Mouse (Mus musculus) mesoderm, embryonic 11.5 days (tissue): ENCODE measurements around the gene Pde1a.

ENCODE experiments used
- DNase-seq: peaks from one replicate; pipeline ENCODE4 v3.0.0-alpha.2; 2012; ENCODE audit warnings: low read depth, low spot score

Gene Pde1a

GRCm38 (mm10) chr2:80046751-80047513 lies 82.3 kb downstream of the Pde1a start:
- no peak for DNase-seq

- DNase-seq: peak; percentile 7
Observed at GRCm38 (mm10) chr2:80038642-80039445, 90.4 kb downstream of the Pde1a start.

- DNase-seq: no peak
Observed at GRCm38 (mm10) chr2:80037971-80038370, 91.3 kb downstream of the Pde1a start.

GRCm38 (mm10) chr2:80029051-80029450 lies 100.2 kb downstream of the Pde1a start:
- DNase-seq: no peak

DNA sequence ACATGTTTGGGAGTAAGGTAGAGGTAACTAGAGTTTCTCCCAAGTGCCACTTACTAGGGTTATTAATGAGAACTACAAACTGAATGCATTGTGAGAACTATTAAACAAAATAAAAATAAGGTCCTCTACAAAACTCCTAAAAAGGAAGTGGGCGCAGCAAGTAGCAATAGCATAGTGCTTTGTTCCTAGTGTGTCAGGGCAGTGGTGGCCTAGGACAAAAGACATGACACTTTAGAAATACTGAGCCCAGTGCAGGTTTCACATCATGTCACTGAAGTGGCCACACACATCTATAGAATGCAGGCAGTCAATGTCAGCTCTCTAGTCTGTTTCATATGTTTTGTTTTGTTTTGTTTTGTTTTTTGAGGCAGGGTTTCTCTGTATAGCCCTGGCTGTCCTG lies 103.2 kb downstream of the Pde1a start:
- no peak for DNase-seq

DNA sequence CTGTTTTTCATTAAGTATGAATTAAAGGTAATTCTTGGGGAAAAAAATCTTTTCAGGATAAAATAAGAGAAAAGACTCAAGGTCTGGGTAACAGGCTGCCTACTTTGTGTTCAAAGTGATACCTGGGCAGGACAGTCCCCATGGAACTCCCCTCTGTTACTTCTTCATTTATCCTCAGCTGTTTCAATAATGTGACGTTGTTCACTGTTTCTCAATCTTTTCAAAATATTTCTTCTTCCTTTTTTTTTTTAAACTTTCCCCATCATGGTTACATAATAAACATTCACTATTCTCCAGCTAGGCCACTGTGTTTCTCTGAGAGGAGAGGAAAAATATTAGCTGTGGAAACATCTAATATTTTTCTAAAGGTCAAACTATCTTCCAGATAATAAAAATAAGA lies 103.7 kb downstream of the Pde1a start:
- no peak for DNase-seq

DNA sequence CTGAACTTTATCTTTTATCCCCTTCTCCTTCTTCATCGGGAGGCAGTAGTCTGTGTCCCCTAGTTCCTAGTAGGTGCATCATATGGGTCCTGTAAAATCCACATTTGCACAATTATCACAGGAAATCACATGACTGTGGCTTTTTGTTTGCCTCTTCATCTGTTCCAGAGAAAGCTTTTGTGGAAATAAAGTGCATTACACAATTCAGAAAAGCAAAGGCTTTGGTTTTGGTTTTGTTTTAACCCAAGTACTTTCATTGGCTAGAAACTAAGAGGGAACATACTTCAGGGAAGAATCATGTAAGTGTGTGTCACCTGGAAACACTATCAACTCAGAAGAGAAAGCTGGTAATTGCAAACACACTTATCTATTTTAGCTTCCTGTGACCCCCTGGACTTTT lies 104.2 kb downstream of the Pde1a start:
- DNase-seq: no peak

DNA sequence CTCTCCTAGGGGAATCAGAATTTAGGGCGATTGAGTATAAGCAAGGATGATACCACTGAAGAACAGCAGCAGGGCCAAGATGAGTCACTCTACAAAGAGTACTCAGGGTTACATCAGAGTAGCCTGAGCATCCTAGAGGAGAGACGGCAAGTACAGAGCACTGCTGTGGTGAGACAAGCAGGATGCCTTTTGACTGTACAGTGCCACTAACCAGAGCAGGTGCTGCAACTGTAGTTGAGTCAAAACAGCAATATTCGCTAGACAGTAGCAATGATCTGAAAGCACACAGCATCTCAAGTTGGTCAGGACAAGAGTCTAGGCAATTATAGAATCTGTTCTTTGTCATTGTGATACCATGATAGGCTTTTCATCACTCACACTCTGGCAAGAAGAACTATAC lies 115.1 kb downstream of the Pde1a start:
- DNase-seq: no peak

DNA sequence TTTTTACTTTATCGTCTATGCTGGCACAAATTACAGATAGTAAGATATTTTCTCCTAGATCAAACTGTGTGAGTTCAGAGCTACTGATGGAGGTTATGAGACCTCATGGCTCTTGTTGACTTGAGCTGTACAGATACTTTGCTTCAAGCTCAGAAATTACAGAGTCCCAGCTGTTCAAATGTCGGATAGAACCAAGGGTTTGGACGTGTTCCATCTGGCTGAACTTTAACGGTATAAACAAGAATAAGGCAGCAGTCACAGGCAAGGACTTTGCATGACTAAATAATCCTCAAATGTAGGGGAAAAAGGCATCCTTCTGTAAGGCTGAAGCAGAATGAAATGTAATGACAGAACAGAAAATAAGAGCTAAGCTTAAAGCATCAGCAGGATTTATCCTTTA lies 116.2 kb downstream of the Pde1a start:
- no peak for DNase-seq

- DNase-seq: no peak
Observed at GRCm38 (mm10) chr2:79999168-79999567, 130.1 kb downstream of the Pde1a start.

- no peak for DNase-seq
Observed at GRCm38 (mm10) chr2:79998460-79998859, 130.8 kb downstream of the Pde1a start.

DNA sequence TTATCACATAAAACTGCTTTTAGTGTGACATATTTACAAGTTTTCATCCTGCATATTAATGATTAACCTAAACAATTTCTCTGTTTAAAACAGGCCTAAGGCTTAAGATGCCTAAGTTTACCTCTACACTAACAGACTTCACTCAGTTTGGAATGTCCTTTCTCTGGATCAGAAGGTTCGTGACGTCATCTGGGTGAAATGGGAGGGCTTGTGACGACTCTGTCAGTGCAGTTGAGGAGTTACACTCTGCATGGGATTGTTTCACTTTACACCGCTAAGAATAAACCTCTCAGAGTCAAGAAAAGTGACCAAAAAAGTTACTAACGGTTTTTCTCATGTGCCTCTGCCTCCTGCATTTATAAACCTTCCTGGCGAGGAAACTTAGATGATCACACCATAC lies 137.6 kb downstream of the Pde1a start:
- DNase-seq: no peak

DNA sequence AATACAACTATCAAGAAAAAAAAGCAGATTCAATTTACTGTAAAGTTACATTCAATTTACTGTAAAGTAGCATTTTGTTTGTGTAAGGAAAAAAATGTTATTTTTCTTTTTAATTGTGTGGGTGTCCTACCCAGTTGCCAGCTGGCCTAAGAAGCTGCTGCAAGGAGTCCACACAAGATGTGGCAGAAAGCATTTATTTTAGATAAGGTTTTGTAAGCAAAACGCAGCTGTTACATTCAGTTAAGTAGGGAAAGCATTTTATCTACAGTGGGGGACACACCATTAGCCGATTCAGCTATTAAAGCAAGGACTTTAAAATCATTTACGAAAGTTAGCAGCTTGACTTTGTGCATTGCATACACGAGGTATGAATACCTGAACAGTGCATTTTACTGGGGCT lies 145.5 kb downstream of the Pde1a start:
- no peak for DNase-seq

GRCm38 (mm10) chr2:79983222-79983632 lies 146.0 kb downstream of the Pde1a start:
- no peak for DNase-seq

GRCm38 (mm10) chr2:79981781-79982180 lies 147.5 kb downstream of the Pde1a start:
- no peak for DNase-seq

DNA sequence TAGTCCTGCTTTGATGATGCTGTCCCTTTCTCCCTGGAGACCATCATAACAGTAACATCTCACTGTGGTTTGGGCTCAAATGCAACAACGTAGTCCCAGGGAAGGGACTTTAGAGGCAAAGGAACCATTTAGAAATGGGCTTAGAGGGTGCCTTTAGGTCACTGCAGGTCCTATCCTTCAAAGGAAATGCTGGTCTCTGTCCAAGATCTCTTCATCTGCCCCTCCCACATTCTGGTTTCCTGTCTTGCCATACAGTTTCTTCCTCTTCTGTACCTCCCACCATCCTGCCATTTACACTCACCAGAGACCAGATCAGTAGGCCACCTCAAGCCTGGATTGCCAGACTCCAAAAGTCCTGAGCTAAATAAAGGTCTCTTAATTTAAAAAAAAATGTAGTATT lies 150.3 kb downstream of the Pde1a start:
- no peak for DNase-seq

GRCm38 (mm10) chr2:79977259-79977658 lies 152.0 kb downstream of the Pde1a start:
- DNase-seq: no peak

GRCm38 (mm10) chr2:79975947-79976346 lies 153.3 kb downstream of the Pde1a start:
- DNase-seq: no peak

DNA sequence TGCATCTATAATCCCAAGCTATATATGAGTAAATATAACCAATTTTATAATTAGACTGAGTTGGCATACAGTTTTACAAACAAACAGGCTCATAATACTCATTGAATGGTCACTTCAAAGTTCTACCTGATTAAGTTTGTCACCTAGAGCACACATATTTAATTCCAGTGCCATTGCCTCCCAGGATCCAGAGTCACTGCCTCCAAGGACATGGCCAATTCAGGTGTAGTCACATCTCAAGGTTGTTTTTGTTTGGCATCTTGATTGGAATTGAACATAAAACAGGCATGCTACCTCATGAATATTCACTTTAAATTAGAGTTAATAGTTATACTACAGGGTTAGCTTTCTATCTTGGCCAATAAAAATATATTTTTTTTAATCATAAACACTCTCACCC lies 157.0 kb downstream of the Pde1a start:
- no peak for DNase-seq

DNA sequence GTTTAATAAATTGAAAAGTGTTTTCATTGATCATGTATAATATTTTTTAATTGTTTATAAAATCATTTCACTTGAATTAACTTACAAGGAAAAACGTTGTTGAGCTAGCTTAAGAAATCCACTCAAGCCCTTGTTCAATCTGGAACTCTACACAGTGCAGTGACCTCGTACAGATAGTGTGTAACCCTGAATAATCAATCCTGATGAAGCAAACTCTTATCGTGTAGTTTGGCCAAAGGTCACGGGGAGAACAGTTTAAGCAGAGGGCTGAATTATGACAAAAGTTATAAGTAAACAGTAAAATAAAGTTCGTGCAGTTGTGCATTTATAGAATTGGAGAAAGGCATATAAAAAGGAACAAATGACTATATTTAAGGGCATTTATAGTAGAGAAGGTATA lies 159.7 kb downstream of the Pde1a start:
- no peak for DNase-seq

- DNase-seq: no peak
Observed at GRCm38 (mm10) chr2:79966681-79967506, 162.4 kb downstream of the Pde1a start.

GRCm38 (mm10) chr2:79966086-79966485 lies 163.2 kb downstream of the Pde1a start:
- DNase-seq: no peak
